Mouse (Mus musculus): Measurements from ENCODE around the gene Golga3. TPM values are rescaled to one million over a fixed set of nuclear protein-coding genes. Genes with fewer than 3 reads are reported as not detected.

Golga3 gene
- polyA plus RNA-seq, 1 experiment from 2014 or later = 23.2 TPM

- Histone ChIP-seq H3K9me3 (ENCODE audit: control insufficient read depth, low read length) (no peaks in the 10 kb centered on the region), H3K4me1 (ENCODE audit: control insufficient read depth, insufficient read depth, low read length) (no peaks in the 10 kb centered on the region), H3K4me2 (ENCODE audit: low read depth) (no peak overlapping the region), H3K36me3 (ENCODE audit: control insufficient read depth, insufficient read depth, low read length) (peaks cover 7% of the 10 kb centered on the region), H3K9ac (ENCODE audit: low read length) (no peak overlapping the region), H3K27ac (ENCODE audit: low read depth, low read length) (no peak overlapping the region), H3K27me3 (ENCODE audit: control insufficient read depth, insufficient read depth, low read length) (no peaks in the 10 kb centered on the region), H3K4me3 (ENCODE audit: low read depth, low read length) (no peak overlapping the region)
- WGBS = 91% methylated on average over 4 of the region's 4 CpGs
- no peak for DNase-seq (ENCODE audit: low spot score)
- ATAC-seq (ENCODE audit: insufficient read depth, low FRiP score, low TSS enrichment) = no peak
Measured at GRCm38 (mm10) chr5:110169374-110169773, 7.1 kb upstream of the Golga3 start.

GRCm38 (mm10) chr5:110177021-110177420 is 520 bp downstream of the Golga3 start:
- peaks cover 7% of the 10 kb centered on the region for H3K4me1 ChIP-seq (ENCODE audit: control insufficient read depth, insufficient read depth, low read length)
- 4% methylated on average over 19 of the region's 19 CpGs for WGBS
- DNase-seq (ENCODE audit: low spot score) (no peak), ATAC-seq (ENCODE audit: insufficient read depth, low FRiP score, low TSS enrichment) (peak; percentile 20; the same call in 1 of the 2 replicates)
- H3K9ac ChIP-seq (ENCODE audit: low read length) = peak overlapping the region; percentile 55
- H3K36me3 ChIP-seq (ENCODE audit: control insufficient read depth, insufficient read depth, low read length) = peaks cover 2% of the 10 kb centered on the region; the same call in 1 of the 2 replicates
- H3K27ac ChIP-seq (ENCODE audit: low read depth, low read length) = no peak overlapping the region
- no peaks in the 10 kb centered on the region for H3K27me3 ChIP-seq (ENCODE audit: control insufficient read depth, insufficient read depth, low read length)
- H3K9me3 ChIP-seq (ENCODE audit: control insufficient read depth, low read length) = no peaks in the 10 kb centered on the region
- H3K4me2 ChIP-seq (ENCODE audit: low read depth) = peak overlapping the region; percentile 73
- H3K4me3 ChIP-seq (ENCODE audit: low read depth, low read length) = peak overlapping the region; percentile 61

- H3K4me1 ChIP-seq (ENCODE audit: control insufficient read depth, insufficient read depth, low read length) = peaks cover 7% of the 10 kb centered on the region
- no peak overlapping the region for H3K4me3 ChIP-seq (ENCODE audit: low read depth, low read length)
- H3K4me2 ChIP-seq (ENCODE audit: low read depth) = no peak overlapping the region
- WGBS = 85% methylated on average over 2 of the region's 2 CpGs
- no peak overlapping the region for H3K27ac ChIP-seq (ENCODE audit: low read depth, low read length)
- no peak for ATAC-seq (ENCODE audit: insufficient read depth, low FRiP score, low TSS enrichment)
- H3K36me3 ChIP-seq (ENCODE audit: control insufficient read depth, insufficient read depth, low read length) = no peaks in the 10 kb centered on the region
- no peaks in the 10 kb centered on the region for H3K27me3 ChIP-seq (ENCODE audit: control insufficient read depth, insufficient read depth, low read length)
- no peak for DNase-seq (ENCODE audit: low spot score)
- no peak overlapping the region for H3K9ac ChIP-seq (ENCODE audit: low read length)
- H3K9me3 ChIP-seq (ENCODE audit: control insufficient read depth, low read length) = no peaks in the 10 kb centered on the region
Measured at GRCm38 (mm10) chr5:110178628-110179027, 2.1 kb downstream of the Golga3 start.

GRCm38 (mm10) chr5:110181716-110182115 is 5.2 kb downstream of the Golga3 start:
- Histone ChIP-seq H3K36me3 (ENCODE audit: control insufficient read depth, insufficient read depth, low read length) (peaks cover 7% of the 10 kb centered on the region; the same call in 1 of the 2 replicates), H3K9me3 (ENCODE audit: control insufficient read depth, low read length) (no peaks in the 10 kb centered on the region), H3K4me2 (ENCODE audit: low read depth) (no peak overlapping the region), H3K27ac (ENCODE audit: low read depth, low read length) (no peak overlapping the region), H3K9ac (ENCODE audit: low read length) (no peak overlapping the region), H3K4me1 (ENCODE audit: control insufficient read depth, insufficient read depth, low read length) (peaks cover 7% of the 10 kb centered on the region), H3K27me3 (ENCODE audit: control insufficient read depth, insufficient read depth, low read length) (no peaks in the 10 kb centered on the region), H3K4me3 (ENCODE audit: low read depth, low read length) (no peak overlapping the region)
- WGBS = 94% methylated on average over 5 of the region's 5 CpGs
- DNase-seq (ENCODE audit: low spot score) (no peak), ATAC-seq (ENCODE audit: insufficient read depth, low FRiP score, low TSS enrichment) (no peak)

- H3K4me1 ChIP-seq (ENCODE audit: control insufficient read depth, insufficient read depth, low read length) = no peaks in the 10 kb centered on the region
- no peak overlapping the region for H3K9ac ChIP-seq (ENCODE audit: low read length)
- no peak overlapping the region for H3K27ac ChIP-seq (ENCODE audit: low read depth, low read length)
- peaks cover 14% of the 10 kb centered on the region for H3K36me3 ChIP-seq (ENCODE audit: control insufficient read depth, insufficient read depth, low read length)
- no peak for ATAC-seq (ENCODE audit: insufficient read depth, low FRiP score, low TSS enrichment)
- no peak overlapping the region for H3K4me3 ChIP-seq (ENCODE audit: low read depth, low read length)
- H3K27me3 ChIP-seq (ENCODE audit: control insufficient read depth, insufficient read depth, low read length) = no peaks in the 10 kb centered on the region
- WGBS = 88% methylated on average over 10 of the region's 10 CpGs
- no peak overlapping the region for H3K4me2 ChIP-seq (ENCODE audit: low read depth)
- no peak for DNase-seq (ENCODE audit: low spot score)
- H3K9me3 ChIP-seq (ENCODE audit: control insufficient read depth, low read length) = no peaks in the 10 kb centered on the region
Measured at GRCm38 (mm10) chr5:110203164-110203895, 26.8 kb downstream of the Golga3 start.

GRCm38 (mm10) chr5:110204777-110205176 is 28.3 kb downstream of the Golga3 start:
- WGBS = 81% methylated on average over 6 of the region's 6 CpGs

GRCm38 (mm10) chr5:110211312-110211711 is 34.8 kb downstream of the Golga3 start:
- DNase-seq (ENCODE audit: low spot score) = no peak
- no peaks in the 10 kb centered on the region for H3K27me3 ChIP-seq (ENCODE audit: control insufficient read depth, insufficient read depth, low read length)
- no peak overlapping the region for H3K4me2 ChIP-seq (ENCODE audit: low read depth)
- no peak overlapping the region for H3K4me3 ChIP-seq (ENCODE audit: low read depth, low read length)
- no peak overlapping the region for H3K9ac ChIP-seq (ENCODE audit: low read length)
- no peaks in the 10 kb centered on the region for H3K4me1 ChIP-seq (ENCODE audit: control insufficient read depth, insufficient read depth, low read length)
- H3K9me3 ChIP-seq (ENCODE audit: control insufficient read depth, low read length) = no peaks in the 10 kb centered on the region
- peaks cover 13% of the 10 kb centered on the region for H3K36me3 ChIP-seq (ENCODE audit: control insufficient read depth, insufficient read depth, low read length)
- H3K27ac ChIP-seq (ENCODE audit: low read depth, low read length) = no peak overlapping the region
- ATAC-seq (ENCODE audit: insufficient read depth, low FRiP score, low TSS enrichment) = no peak
- 84% methylated on average over 2 of the region's 2 CpGs for WGBS

More at GRCm38 (mm10) chr5:110204777-110205176, 28.3 kb downstream of the Golga3 start:
- ATAC-seq (ENCODE audit: insufficient read depth, low FRiP score, low TSS enrichment) = no peak
- Histone ChIP-seq H3K4me1 (ENCODE audit: control insufficient read depth, insufficient read depth, low read length) (no peaks in the 10 kb centered on the region), H3K27me3 (ENCODE audit: control insufficient read depth, insufficient read depth, low read length) (no peaks in the 10 kb centered on the region), H3K27ac (ENCODE audit: low read depth, low read length) (no peak overlapping the region), H3K4me2 (ENCODE audit: low read depth) (no peak overlapping the region), H3K4me3 (ENCODE audit: low read depth, low read length) (no peak overlapping the region), H3K9ac (ENCODE audit: low read length) (no peak overlapping the region), H3K9me3 (ENCODE audit: control insufficient read depth, low read length) (no peaks in the 10 kb centered on the region), H3K36me3 (ENCODE audit: control insufficient read depth, insufficient read depth, low read length) (peaks cover 19% of the 10 kb centered on the region)
- no peak for DNase-seq (ENCODE audit: low spot score)

GRCm38 (mm10) chr5:110216780-110217179 is 40.3 kb downstream of the Golga3 start:
- 94% methylated on average over 3 of the region's 3 CpGs for WGBS
- no peak for DNase-seq (ENCODE audit: low spot score)
- Histone ChIP-seq H3K4me1 (ENCODE audit: control insufficient read depth, insufficient read depth, low read length) (no peaks in the 10 kb centered on the region), H3K4me2 (ENCODE audit: low read depth) (no peak overlapping the region), H3K9ac (ENCODE audit: low read length) (no peak overlapping the region), H3K9me3 (ENCODE audit: control insufficient read depth, low read length) (no peaks in the 10 kb centered on the region), H3K36me3 (ENCODE audit: control insufficient read depth, insufficient read depth, low read length) (peaks cover 11% of the 10 kb centered on the region), H3K4me3 (ENCODE audit: low read depth, low read length) (no peak overlapping the region), H3K27me3 (ENCODE audit: control insufficient read depth, insufficient read depth, low read length) (no peaks in the 10 kb centered on the region), H3K27ac (ENCODE audit: low read depth, low read length) (no peak overlapping the region)
- no peak for ATAC-seq (ENCODE audit: insufficient read depth, low FRiP score, low TSS enrichment)

GRCm38 (mm10) chr5:110220331-110220730 is 43.8 kb downstream of the Golga3 start:
- no peak overlapping the region for H3K9ac ChIP-seq (ENCODE audit: low read length)
- H3K27me3 ChIP-seq (ENCODE audit: control insufficient read depth, insufficient read depth, low read length) = no peaks in the 10 kb centered on the region
- peaks cover 9% of the 10 kb centered on the region for H3K36me3 ChIP-seq (ENCODE audit: control insufficient read depth, insufficient read depth, low read length)

More at GRCm38 (mm10) chr5:110220331-110220730, 43.8 kb downstream of the Golga3 start:
- Histone ChIP-seq H3K4me2 (ENCODE audit: low read depth) (no peak overlapping the region), H3K9me3 (ENCODE audit: control insufficient read depth, low read length) (no peaks in the 10 kb centered on the region), H3K4me1 (ENCODE audit: control insufficient read depth, insufficient read depth, low read length) (no peaks in the 10 kb centered on the region), H3K4me3 (ENCODE audit: low read depth, low read length) (no peak overlapping the region), H3K27ac (ENCODE audit: low read depth, low read length) (no peak overlapping the region)
- ATAC-seq (ENCODE audit: insufficient read depth, low FRiP score, low TSS enrichment) = no peak
- 92% methylated on average over 4 of the region's 4 CpGs for WGBS
- no peak for DNase-seq (ENCODE audit: low spot score)

Measured in neural tube, embryonic 11.5 days (tissue).